Mouse (Mus musculus) stomach, postnatal 0 days (tissue): ENCODE measurements around the gene Oaz1.

Experiments used
- CTCF ChIP-seq: IDR thresholded peaks from 2 replicates; pipeline ENCODE4 v1.5.1; 2016; ENCODE audit warnings: antibody characterized with exemption, low read depth, mild to moderate bottlenecking, moderate library complexity
- EP300 ChIP-seq: optimal IDR thresholded peaks from 2 replicates; pipeline ENCODE3; 2016; ENCODE audit warnings: antibody characterized with exemption

GRCm38 (mm10) chr10:80871581-80871980 is 45.1 kb downstream of the Oaz1 start, which contains the start of gene Tmprss9:
- TF ChIP-seq CTCF (no peak), EP300 (no peak)
